Mouse (Mus musculus) right cerebral cortex, postnatal 14 days (tissue): ENCODE results near the gene Nudt17.
"Not testable (repeated sequence)": the region's sequence is repeated elsewhere in the genome, so short reads cannot be mapped to it uniquely, and the experiment has no call there.

Source experiments
- DNase-seq: peaks from one replicate; pipeline ENCODE4 v3.0.0; 2022

Nudt17 gene

DNA sequence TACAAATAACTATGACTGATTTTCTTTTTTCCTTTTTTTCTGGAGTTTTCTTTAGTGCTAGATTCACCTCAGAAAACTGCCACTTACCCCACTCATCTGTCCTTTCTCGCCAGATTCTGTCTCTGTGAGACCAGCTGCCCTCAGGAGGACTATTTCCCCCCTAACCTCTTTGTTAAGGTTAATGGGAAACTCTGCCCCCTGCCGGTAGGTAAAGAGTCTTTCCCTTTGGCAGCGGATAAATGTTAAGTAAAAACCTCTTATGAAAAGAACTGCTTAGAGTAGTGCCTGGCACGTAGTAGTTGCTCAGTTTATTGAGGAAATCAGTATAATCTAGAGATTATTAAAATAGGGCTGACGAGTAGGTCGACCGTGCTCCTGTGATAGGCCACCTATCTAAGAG is 8.0 kb downstream of the Nudt17 start:
- DNase-seq = no peak

- no peak for DNase-seq
Observed at GRCm38 (mm10) chr3:96698993-96699690, 9.2 kb downstream of the Nudt17 start.

DNA sequence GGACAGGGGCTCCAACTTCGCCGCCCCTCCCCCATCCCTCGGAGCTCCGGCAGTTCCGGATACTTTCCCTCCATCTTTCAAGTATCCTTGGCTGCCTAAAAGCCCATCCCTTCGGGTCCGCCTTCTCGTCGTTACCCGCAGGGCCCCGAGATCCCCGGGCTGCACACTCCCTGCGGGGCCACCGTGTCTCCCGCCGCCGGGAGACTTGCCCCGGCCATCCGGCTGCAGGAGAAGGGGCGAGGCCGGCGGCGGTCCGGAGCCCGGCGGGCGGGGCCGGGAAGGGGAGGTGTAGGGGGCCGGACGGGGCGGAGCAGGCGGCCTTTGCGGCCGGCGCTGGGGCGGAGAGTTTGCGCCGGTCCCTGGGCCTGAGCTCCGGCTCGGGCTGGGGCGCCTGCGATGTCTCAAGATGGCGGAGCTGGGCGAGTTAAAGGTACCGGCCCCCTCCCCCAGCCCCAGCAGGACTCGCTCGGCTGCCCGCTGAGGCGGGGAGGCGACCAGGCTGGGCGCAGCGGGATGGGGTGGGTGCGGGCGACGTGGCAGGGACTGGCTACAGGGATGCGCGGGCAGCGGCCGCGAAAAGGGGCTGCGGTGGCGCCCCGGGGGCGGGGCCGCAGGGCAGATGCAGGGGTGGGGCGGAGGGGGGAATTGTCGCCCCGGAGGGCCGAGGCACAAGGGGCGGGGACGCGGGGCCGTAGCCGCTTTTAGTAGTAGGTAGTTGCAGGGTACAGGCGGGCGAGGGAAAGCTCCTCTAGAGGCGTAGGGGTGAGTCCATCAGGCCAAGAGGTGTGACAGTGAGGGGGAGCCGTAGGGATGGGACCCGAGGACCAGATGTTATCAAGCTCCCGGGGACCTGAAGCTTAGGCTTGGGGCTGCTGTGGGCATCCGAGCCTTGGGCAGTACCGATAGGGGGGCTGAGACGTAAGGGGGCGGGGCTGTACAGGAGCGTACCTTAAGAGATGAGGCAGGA is 11.3 kb downstream of the Nudt17 start:
- peak; percentile 78 for DNase-seq

GRCm38 (mm10) chr3:96696198-96696765 is 12.1 kb downstream of the Nudt17 start, which contains the start of gene Pias3:
Pias3 (plus strand) TSS chr3:96696384.
- peak; percentile 59 for DNase-seq

DNA sequence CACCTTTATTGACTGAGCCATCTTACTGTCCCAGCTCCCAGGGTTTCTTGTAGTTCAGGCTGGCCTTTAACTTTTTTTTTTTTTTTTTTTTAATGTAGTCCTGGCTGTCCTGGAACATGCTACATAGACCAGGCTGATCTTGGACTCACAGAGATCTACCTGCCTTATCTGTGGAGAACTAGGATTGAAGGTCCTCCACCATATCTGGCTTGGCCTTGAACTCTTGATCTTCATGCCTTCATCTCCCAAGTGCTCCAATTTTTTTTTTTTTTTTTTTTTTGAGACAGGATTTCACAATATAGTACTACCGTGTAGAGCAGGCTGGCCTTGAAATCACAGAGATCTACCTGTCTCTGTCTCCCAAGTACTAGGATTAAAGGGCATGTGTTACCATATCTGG is 14.8 kb downstream of the Nudt17 start:
- no peak for DNase-seq

GRCm38 (mm10) chr3:96692506-96692905 is 15.9 kb downstream of the Nudt17 start:
- no peak for DNase-seq

GRCm38 (mm10) chr3:96690298-96690697 is 18.1 kb downstream of the Nudt17 start:
- no peak for DNase-seq

GRCm38 (mm10) chr3:96688854-96689253 is 19.5 kb downstream of the Nudt17 start:
- DNase-seq = no peak

DNA sequence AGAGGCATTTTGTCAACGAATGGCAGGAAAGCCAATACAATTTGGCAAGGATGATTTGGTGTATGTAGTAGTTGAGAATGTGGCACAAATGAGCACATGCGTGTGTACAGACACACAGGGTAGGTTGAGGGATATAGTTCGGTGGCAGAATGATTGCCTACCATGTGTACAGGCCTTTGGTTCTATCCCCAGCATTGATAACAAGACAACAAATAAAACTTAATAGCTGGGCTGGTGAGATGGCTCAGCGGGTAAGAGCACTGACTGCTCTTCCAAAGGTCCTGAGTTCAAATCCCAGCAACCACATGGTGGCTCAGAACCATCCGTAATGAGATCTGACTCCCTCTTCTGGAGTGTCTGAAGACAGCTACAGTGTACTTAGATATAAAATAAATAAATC is 22.3 kb downstream of the Nudt17 start:
- DNase-seq = not testable (repeated sequence)

GRCm38 (mm10) chr3:96684822-96685156 is 23.6 kb downstream of the Nudt17 start:
- DNase-seq = no peak

GRCm38 (mm10) chr3:96684151-96684821 is 24.1 kb downstream of the Nudt17 start:
- DNase-seq = no peak

DNA sequence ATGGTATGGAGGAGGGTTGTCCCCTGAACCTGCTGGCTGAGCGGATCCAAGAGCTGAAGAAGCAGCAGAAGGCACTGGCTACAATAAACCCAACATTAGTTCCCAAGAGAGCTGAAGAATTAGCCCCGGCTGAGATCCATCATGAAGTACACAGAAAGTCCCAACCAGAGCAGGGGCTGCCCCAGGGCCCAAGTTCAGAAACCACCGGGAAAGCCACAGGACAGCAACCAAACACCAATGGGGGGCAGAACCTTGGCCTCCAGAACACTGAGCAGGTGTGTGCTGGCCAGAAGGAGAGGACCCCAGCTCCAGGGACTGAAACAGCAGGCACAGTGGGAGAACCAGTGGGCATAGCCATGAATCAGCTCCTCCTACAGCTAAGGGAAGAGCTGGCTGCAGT is 24.9 kb downstream of the Nudt17 start:
- DNase-seq = no peak

DNA sequence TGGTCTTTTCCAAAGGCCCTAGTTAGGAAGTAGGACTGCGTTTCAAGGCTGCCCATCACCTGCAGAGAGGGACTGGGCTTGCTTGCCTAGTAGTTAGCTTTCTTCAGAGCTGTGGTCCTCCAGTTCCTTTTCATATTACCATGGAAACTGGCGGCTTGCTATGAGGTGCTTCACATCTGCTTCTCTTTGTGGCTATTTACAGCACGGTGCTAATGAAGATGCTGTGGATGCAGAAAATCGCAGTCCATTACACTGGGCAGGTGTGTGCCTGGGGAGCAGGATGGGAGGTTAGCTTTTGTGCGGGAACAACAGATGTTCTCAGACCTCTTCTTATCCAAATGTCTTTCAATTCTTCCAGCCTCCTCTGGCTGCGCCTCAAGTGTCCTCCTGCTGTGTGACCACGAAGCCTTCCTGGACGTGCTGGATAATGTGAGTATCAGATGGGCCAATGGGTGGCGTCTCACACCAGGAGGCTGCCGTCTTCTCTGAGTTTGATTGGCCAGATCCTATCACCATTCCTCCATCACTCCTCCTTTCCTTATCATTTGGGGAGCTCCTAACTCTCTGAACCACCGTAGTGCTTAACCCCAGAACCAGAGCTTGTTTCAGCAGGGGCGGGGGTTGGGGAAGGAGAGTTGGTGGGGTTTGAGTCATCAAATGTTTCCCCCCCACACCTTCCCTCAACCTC is 27.9 kb downstream of the Nudt17 start:
- DNase-seq = no peak

GRCm38 (mm10) chr3:96679159-96679674 is 29.1 kb downstream of the Nudt17 start:
- DNase-seq = no peak

- no peak for DNase-seq
Observed at GRCm38 (mm10) chr3:96678456-96678855, 29.9 kb downstream of the Nudt17 start.

DNA sequence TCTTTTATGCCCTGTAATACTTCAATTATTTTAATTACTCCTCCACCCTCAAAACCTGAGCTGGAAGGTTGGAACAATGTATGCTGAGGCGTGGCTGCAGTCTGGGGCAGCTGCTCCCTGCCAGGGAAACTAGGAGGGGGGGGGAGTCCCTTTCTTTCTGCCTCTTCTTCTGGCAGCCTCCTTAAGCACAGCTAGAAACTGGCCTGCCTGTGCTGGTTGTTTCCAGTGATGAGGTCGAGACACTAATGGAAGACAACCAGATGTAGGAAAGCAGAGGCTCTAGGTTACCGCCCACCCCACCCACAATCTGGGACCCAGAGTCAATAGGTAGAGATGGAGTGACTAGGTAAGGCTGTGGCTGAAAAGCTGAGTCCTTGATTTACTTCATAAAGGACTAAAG is 32.7 kb downstream of the Nudt17 start:
- DNase-seq = no peak

- DNase-seq = no peak
Observed at GRCm38 (mm10) chr3:96675171-96675570, 33.2 kb downstream of the Nudt17 start.

- DNase-seq = no peak
Observed at GRCm38 (mm10) chr3:96674442-96674841, 33.9 kb downstream of the Nudt17 start.

DNA sequence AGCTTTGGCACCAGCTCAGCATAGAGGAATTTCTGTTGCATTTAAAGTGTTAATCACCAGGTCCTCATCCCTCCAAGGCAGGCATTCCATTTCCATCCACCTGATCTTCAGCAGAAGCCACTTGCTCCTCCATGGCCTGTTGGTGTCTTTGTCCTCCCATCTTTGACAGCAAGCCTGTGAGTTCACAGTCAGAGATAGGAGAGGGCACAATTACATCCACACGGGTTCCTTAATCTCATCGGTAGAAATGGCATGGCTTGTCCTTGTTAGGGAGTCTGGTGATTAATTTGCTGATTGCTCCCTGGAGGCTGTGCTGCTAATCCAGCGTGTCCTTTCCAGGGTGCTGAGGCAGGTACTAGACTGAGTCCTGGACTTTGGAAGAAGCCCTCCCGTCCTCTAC is 34.8 kb downstream of the Nudt17 start:
- no peak for DNase-seq

GRCm38 (mm10) chr3:96671519-96671918 is 36.8 kb downstream of the Nudt17 start:
- DNase-seq = no peak

DNA sequence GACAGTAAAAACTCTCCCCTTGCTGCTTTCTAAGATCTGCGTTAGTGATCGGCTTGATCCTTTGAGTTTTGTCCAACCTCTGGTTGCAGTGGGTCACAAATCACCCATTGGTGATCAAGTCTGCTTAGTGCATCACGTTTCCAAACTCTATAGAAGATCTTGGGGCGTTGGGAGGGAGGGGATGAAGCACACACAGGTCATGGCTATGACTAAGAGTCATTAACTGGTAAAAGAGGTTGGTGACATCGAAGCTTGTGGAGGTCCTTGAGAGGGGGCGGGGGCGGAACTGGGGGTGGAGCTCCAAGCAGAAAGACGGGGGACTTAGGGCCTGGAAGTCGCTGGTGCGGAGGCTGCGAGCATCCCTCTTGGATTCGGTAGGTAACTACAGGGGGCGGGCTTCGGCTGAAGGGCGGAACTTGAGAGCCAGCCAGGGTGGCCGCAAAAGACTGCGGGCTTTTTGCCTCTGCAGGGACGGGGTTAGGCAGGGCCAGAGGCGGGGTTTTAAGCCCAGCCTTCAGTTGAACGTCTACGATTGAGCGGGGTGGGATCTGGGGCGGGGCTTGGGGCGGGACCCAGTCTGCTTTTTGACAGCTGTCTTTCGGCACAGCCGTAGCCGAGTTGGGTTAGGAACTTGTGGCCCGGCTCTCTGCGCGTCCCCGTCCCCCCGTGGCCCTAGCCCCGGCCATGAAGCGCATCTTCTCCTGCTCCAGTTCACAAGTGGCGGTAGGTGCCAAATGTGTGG is 38.5 kb downstream of the Nudt17 start, which contains the start of gene Ankrd35:
Gene Ankrd35 (plus strand): TSS at position 405 of the 742 bp plus-strand sequence.
- peak; percentile 69 for DNase-seq
